Comparison of ENCODE assay signal across 10 mouse cellular contexts in the genomic region with DNA sequence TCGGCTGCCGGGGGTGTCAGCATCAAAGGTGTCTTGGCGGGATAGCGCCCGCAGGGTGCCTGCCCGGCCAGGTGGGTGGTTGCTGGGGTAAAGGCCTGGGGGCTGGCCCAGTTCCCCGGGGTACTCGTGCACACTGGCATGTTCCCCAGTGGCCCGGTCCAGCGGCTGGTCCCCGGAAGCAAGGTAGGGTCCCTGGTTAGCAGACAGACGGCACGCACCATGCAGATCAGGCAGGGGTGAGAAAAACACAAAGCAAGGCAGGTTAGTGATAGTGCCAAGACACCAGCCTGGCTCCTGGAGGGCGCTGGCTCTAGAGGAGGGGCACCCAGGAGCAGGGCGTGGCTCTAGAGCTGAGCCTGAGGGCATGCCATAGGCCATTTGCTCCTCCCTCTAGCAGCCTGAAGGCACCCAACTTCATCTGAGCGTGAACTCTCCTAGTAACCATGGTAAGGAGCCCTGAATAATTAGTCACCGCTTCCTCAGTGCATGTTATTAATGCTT. TPM values are rescaled to one million over a fixed set of nuclear protein-coding genes. Genes with fewer than 3 reads are reported as not detected.
DNase-seq lines count a peak whose midpoint lies in the region; ATAC-seq and TF ChIP-seq lines count a peak whose summit lies in the region.
"Had no signal": no experiment of that assay in that cellular context is flagged by ENCODE, and none has a peak within 500 bp of the region (broad histone marks: within the 10 kb centered on the region; RNA-seq: fewer than 3 reads in every experiment).

No protein-coding gene starts in this region.

- DNase-seq in heart, adult 2 months, result no peak
- no peak for DNase-seq in heart, adult 8-10 months (ENCODE audit: low spot score)
- no peak for DNase-seq in thymus, adult 2 months
- no peak for DNase-seq in thymus, postnatal 25 days
- DNase-seq in testis, postnatal 10 days (ENCODE audit: low spot score), result peak; percentile 50
- DNase-seq in cerebellum, adult 11 months, result no peak
- DNase-seq in gastrocnemius, adult 18-20 months (ENCODE audit: low spot score), result no peak

- H3K4me1 ChIP-seq in heart, adult 2 months (ENCODE audit: control insufficient read depth, insufficient read depth, low read length), result peaks cover 4% of the 10 kb centered on the region
- peaks cover 53% of the 10 kb centered on the region for H3K4me1 ChIP-seq in thymus, adult 2 months (replicated peaks; ENCODE audit: control insufficient read depth, insufficient read depth, low read length)
- H3K4me1 ChIP-seq in limb, embryonic 15.5 days, result peaks cover 46% of the 10 kb centered on the region

- TF ChIP-seq POLR2A in heart, adult 2 months (IDR thresholded peaks at IDR 0.05; ENCODE audit: insufficient read depth, low read depth, low read length), result no peak
- no peak; the same call in 1 of the 2 replicates for TF ChIP-seq POLR2A in thymus, adult 2 months (IDR thresholded peaks at IDR 0.05; ENCODE audit: control insufficient read depth, extremely low read depth, insufficient read depth, low read length, poor library complexity)

- no peaks in the 10 kb centered on the region for H3K9me3 ChIP-seq in limb, embryonic 15.5 days
- H3K9me3 ChIP-seq: G1E; hindbrain, embryonic 15.5 days had no signal

- H3K4me2 ChIP-seq in limb, embryonic 15.5 days, result peak overlapping the region; percentile 25; the same call in 1 of the 2 replicates
- H3K4me2 ChIP-seq: hindbrain, embryonic 15.5 days had no signal

- no peak for TF ChIP-seq CTCF in heart, adult 2 months (IDR thresholded peaks at IDR 0.05)
- TF ChIP-seq CTCF in thymus, adult 2 months (IDR thresholded peaks at IDR 0.05; ENCODE audit: borderline replicate concordance, control insufficient read depth, extremely low read depth, insufficient read depth, low read length, poor library complexity), result no peak

- no peaks in the 10 kb centered on the region for H3K36me3 ChIP-seq in heart, adult 2 months (ENCODE audit: control insufficient read depth, insufficient read depth, low read length)
- H3K36me3 ChIP-seq in thymus, adult 2 months (ENCODE audit: control insufficient read depth, insufficient read depth, low read length), result no peaks in the 10 kb centered on the region
- peaks cover 37% of the 10 kb centered on the region for H3K36me3 ChIP-seq in limb, embryonic 15.5 days
- H3K36me3 ChIP-seq: G1E had no signal

- H3K79me2 ChIP-seq in heart, adult 2 months (replicated peaks; ENCODE audit: control insufficient read depth, insufficient read depth, low read length), result no peaks in the 10 kb centered on the region

- H3K27me3 ChIP-seq in heart, adult 2 months (ENCODE audit: control insufficient read depth, insufficient read depth, low read length), result no peaks in the 10 kb centered on the region
- H3K27me3 ChIP-seq in thymus, adult 2 months (ENCODE audit: control insufficient read depth, insufficient read depth, low read length), result no peaks in the 10 kb centered on the region
- peaks cover 9% of the 10 kb centered on the region for H3K27me3 ChIP-seq in limb, embryonic 15.5 days
- H3K27me3 ChIP-seq: hindbrain, embryonic 15.5 days had no signal

- peak overlapping the region; percentile 26; the same call in 1 of the 2 replicates for H3K4me3 ChIP-seq in heart, adult 2 months
- peak overlapping the region; percentile 10 for H3K4me3 ChIP-seq in thymus, adult 2 months (ENCODE audit: control insufficient read depth, insufficient read depth, low read length)
- H3K4me3 ChIP-seq in limb, embryonic 15.5 days, result peak overlapping the region; percentile 10; the same call in 1 of the 2 replicates
- H3K4me3 ChIP-seq: hindbrain, embryonic 15.5 days had no signal

- no peak overlapping the region for H3K9ac ChIP-seq in heart, adult 2 months (ENCODE audit: low read depth, low read length)
- no peak overlapping the region for H3K9ac ChIP-seq in limb, embryonic 15.5 days
- H3K9ac ChIP-seq: hindbrain, embryonic 15.5 days had no signal

- intact Hi-C loops in heart, adult 2 months (cut with DNase I), result no loop called here

- H3K27ac ChIP-seq in heart, adult 2 months, result no peak overlapping the region
- H3K27ac ChIP-seq in thymus, adult 2 months (ENCODE audit: control insufficient read depth, insufficient read depth, low read length), result no peak overlapping the region
- H3K27ac ChIP-seq in limb, embryonic 15.5 days, result no peak overlapping the region
- H3K27ac ChIP-seq: hindbrain, embryonic 15.5 days had no signal

- TF ChIP-seq EP300 in heart, adult 2 months (IDR thresholded peaks at IDR 0.05; ENCODE audit: insufficient read depth, low read depth, low read length), result no peak

- WGBS in heart, adult 2 months, result 63% methylated on average over 17 of the region's 17 CpGs
- 86% methylated on average over 17 of the region's 17 CpGs for WGBS in thymus, adult 2 months
- 39% methylated on average over 17 of the region's 17 CpGs for WGBS in limb, embryonic 15.5 days

- no peak for ATAC-seq in limb, embryonic 15.5 days (ENCODE audit: insufficient number of reproducible peaks, low FRiP score, low TSS enrichment, low read depth)

RNA-seq across cellular contexts. Expression of gene Arl5c, which starts 7.2 kb away (rescaled TPM):
- under 1 TPM; 0.66 to 0.70 TPM for total RNA-seq in heart, adult 2 months (2021)
- polyA plus RNA-seq in heart, adult 2 months (2012; rRNA removed), result 2.4 and 2.8 TPM in 2 replicates
- total RNA-seq in heart, adult 8-10 months (2022), result under 1 TPM; 0.22 to 0.87 (median 0.45) TPM
- 181 and 217 TPM in 2 replicates for polyA plus RNA-seq in thymus, adult 2 months (2012; rRNA removed)
- 13.8 and 16.4 TPM in 2 replicates for polyA plus RNA-seq in limb, embryonic 15.5 days (2015; fragmentation: Nextera tagmentation; extraction: Ambion mirVana)
- under 1 TPM in 1 of 2 experiments, not detected in 1; 0.26 TPM for total RNA-seq in gastrocnemius, adult 18-20 months (2021)
- polyA plus RNA-seq: G1E had no signal

RNA-seq across cellular contexts. Expression of gene Plxdc1, which starts 17.0 kb away (rescaled TPM):
- total RNA-seq in heart, adult 2 months (2021), result 1 to 10 TPM; 4.5 to 5.5 TPM
- polyA plus RNA-seq in heart, adult 2 months (2012; rRNA removed), result 6.6 and 8.5 TPM in 2 replicates
- 1 to 10 TPM; 2.7 to 4.5 (median 3.4) TPM for total RNA-seq in heart, adult 8-10 months (2022)
- polyA plus RNA-seq in thymus, adult 2 months (2012; rRNA removed), result 77.5 and 94.1 TPM in 2 replicates
- 1.7 TPM in 2 replicates for polyA plus RNA-seq in limb, embryonic 15.5 days (2015; fragmentation: Nextera tagmentation; extraction: Ambion mirVana)
- total RNA-seq in gastrocnemius, adult 18-20 months (2021), result 1 to 10 TPM; 2.1 to 2.6 TPM

RNA-seq across cellular contexts. Expression of gene Cacnb1, which starts 19.6 kb away (rescaled TPM):
- total RNA-seq in heart, adult 2 months (2021), result 1 to 10 TPM; 5.9 to 6.1 TPM
- 10.0 and 10.5 TPM in 2 replicates for polyA plus RNA-seq in heart, adult 2 months (2012; rRNA removed)
- total RNA-seq in heart, adult 8-10 months (2022), result 1 to 10 TPM; 6.2 to 8.5 (median 6.5) TPM
- polyA plus RNA-seq in thymus, adult 2 months (2012; rRNA removed), result 27.1 and 32.9 TPM in 2 replicates
- 19.6 and 31.1 TPM in 2 replicates for polyA plus RNA-seq in limb, embryonic 15.5 days (2015; fragmentation: Nextera tagmentation; extraction: Ambion mirVana)
- 100 to 1,000 TPM; 167 to 198 TPM for total RNA-seq in gastrocnemius, adult 18-20 months (2021)

RNA-seq across cellular contexts. Expression of gene Rpl19, which starts 23.3 kb away (rescaled TPM):
- 100 to 1,000 TPM; 505 to 604 TPM for total RNA-seq in heart, adult 2 months (2021)
- 348 and 422 TPM in 2 replicates for polyA plus RNA-seq in heart, adult 2 months (2012; rRNA removed)
- 100 to 1,000 TPM; 503 to 616 (median 589) TPM for total RNA-seq in heart, adult 8-10 months (2022)
- 1,012 and 1,033 TPM in 2 replicates for polyA plus RNA-seq in thymus, adult 2 months (2012; rRNA removed)
- polyA plus RNA-seq in limb, embryonic 15.5 days (2015; fragmentation: Nextera tagmentation; extraction: Ambion mirVana), result 1,005 and 1,062 TPM in 2 replicates
- 100 to 1,000 TPM; 457 to 462 TPM for total RNA-seq in gastrocnemius, adult 18-20 months (2021)

RNA-seq across cellular contexts. Expression of gene Stac2, which starts 50.0 kb away (rescaled TPM):
- under 1 TPM; 0.10 to 0.20 TPM for total RNA-seq in heart, adult 2 months (2021)
- polyA plus RNA-seq in heart, adult 2 months (2012; rRNA removed), result 0.09 and 0.35 TPM in 2 replicates
- total RNA-seq in heart, adult 8-10 months (2022), result under 1 TPM; 0.16 to 0.23 (median 0.19) TPM
- polyA plus RNA-seq in thymus, adult 2 months (2012; rRNA removed), result 0.50 and 0.55 TPM in 2 replicates
- polyA plus RNA-seq in limb, embryonic 15.5 days (2015; fragmentation: Nextera tagmentation; extraction: Ambion mirVana), result 0.68 TPM in 2 replicates
- total RNA-seq in gastrocnemius, adult 18-20 months (2021), result under 1 TPM; 0.14 to 0.16 TPM
- polyA plus RNA-seq: G1E had no signal

Comparison
In these comparisons a context has a peak if more than half of its experiments do, and no peak if none do; other contexts are left out.
1. RNA of gene Cacnb1, which starts 19.6 kb away (total RNA-seq): 167 to 198 TPM in gastrocnemius, adult 18-20 months; 6.2 to 8.5 TPM in heart, adult 8-10 months and 5.9 to 6.1 TPM in heart, adult 2 months; every median in the first group is over 10 times any median in the second.
2. Peak in every context shown above with its lines, with median percentiles within 50 percentile points of each other: H3K4me3 ChIP-seq.